Mouse (Mus musculus) thymus, postnatal 25 days (tissue): ENCODE data around the gene Zfp958.
"Not testable (repeated sequence)": the region's sequence is repeated elsewhere in the genome, so short reads cannot be mapped to it uniquely, and the experiment has no call there.

Experiments
- DNase-seq: peaks from one replicate; pipeline ENCODE4 v3.0.0; 2022

Zfp958 gene

GRCm38 (mm10) chr8:4612932-4613853 lies at the start of gene Zfp958:
Gene Zfp958 (plus strand): TSS chr8:4613167.
- DNase-seq: peak; percentile 93

- no peak for DNase-seq
Observed at GRCm38 (mm10) chr8:4581986-4582385, 31.0 kb upstream of the Zfp958 start.

GRCm38 (mm10) chr8:4582754-4583178 lies 30.2 kb upstream of the Zfp958 start:
- DNase-seq: no peak

GRCm38 (mm10) chr8:4584660-4585059 lies 28.3 kb upstream of the Zfp958 start:
- DNase-seq: no peak

GRCm38 (mm10) chr8:4586356-4586755 lies 26.6 kb upstream of the Zfp958 start:
- no peak for DNase-seq

GRCm38 (mm10) chr8:4588165-4589000 lies 24.6 kb upstream of the Zfp958 start:
- DNase-seq: no peak

- DNase-seq: no peak
Observed at GRCm38 (mm10) chr8:4608896-4609295, 4.1 kb upstream of the Zfp958 start.

GRCm38 (mm10) chr8:4611626-4612175 lies 1.3 kb upstream of the Zfp958 start:
- not testable (repeated sequence) for DNase-seq

GRCm38 (mm10) chr8:4627349-4627748 lies 14.4 kb downstream of the Zfp958 start:
- DNase-seq: no peak

- DNase-seq: peak; percentile 8
Observed at GRCm38 (mm10) chr8:4637071-4637470, 24.1 kb downstream of the Zfp958 start.

- DNase-seq: not testable (repeated sequence)
Observed at GRCm38 (mm10) chr8:4642974-4643373, 30.0 kb downstream of the Zfp958 start.

- DNase-seq: no peak
Observed at GRCm38 (mm10) chr8:4656536-4656935, 43.6 kb downstream of the Zfp958 start.

- no peak for DNase-seq
Observed at GRCm38 (mm10) chr8:4675191-4676003, 62.4 kb downstream of the Zfp958 start.

- no peak for DNase-seq
Observed at GRCm38 (mm10) chr8:4676586-4676985, 63.6 kb downstream of the Zfp958 start.

- DNase-seq: peak; percentile 97
Observed at GRCm38 (mm10) chr8:4677265-4678217, 64.6 kb downstream of the Zfp958 start.

- peak; percentile 93 for DNase-seq
Observed at GRCm38 (mm10) chr8:4678218-4678907, 65.4 kb downstream of the Zfp958 start.

- no peak for DNase-seq
Observed at GRCm38 (mm10) chr8:4678908-4679545, 66.1 kb downstream of the Zfp958 start.

GRCm38 (mm10) chr8:4679796-4680195 lies 66.8 kb downstream of the Zfp958 start:
- no peak for DNase-seq
